Mouse (Mus musculus) embryonic fibroblast, embryonic 13.5 days (primary cell): ENCODE measurements around the gene Disp1.

Experiments used
- CTCF ChIP-seq: IDR thresholded peaks from 2 replicates; pipeline ENCODE4 v1.5.1; 2011; ENCODE audit warnings: mild to moderate bottlenecking, control low read depth, low read length, moderate library complexity, borderline replicate concordance; ENCODE audit not compliant: insufficient read depth
- POLR2A ChIP-seq: IDR thresholded peaks from 2 replicates; pipeline ENCODE4 v1.6.1; 2011; ENCODE audit warnings: low read depth, mild to moderate bottlenecking, control low read depth, low read length, moderate library complexity

DNA sequence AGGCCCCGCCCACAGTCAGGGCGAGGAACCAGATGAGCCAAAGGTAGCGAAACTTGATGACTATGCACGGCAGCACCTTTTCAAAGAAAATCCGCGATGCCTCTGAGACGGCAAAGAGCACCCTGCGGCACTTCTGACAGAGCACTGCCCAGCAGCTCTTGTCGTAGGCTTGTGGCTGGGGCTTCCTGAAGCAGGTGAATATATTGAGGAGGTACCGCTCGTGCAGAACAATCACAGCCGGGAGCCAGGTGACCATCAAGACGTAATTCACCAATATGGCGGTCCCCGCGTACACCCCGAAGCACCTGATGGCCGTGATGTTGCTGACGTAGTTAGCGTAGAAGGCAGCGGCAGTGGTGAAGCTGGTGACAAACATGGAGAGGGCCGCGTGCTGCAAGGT lies 132.7 kb downstream of the Disp1 start:
- no peak for TF ChIP-seq CTCF
- TF ChIP-seq POLR2A, result no peak
